ENCODE assay signal across 8 mouse cellular contexts in the genomic region with DNA sequence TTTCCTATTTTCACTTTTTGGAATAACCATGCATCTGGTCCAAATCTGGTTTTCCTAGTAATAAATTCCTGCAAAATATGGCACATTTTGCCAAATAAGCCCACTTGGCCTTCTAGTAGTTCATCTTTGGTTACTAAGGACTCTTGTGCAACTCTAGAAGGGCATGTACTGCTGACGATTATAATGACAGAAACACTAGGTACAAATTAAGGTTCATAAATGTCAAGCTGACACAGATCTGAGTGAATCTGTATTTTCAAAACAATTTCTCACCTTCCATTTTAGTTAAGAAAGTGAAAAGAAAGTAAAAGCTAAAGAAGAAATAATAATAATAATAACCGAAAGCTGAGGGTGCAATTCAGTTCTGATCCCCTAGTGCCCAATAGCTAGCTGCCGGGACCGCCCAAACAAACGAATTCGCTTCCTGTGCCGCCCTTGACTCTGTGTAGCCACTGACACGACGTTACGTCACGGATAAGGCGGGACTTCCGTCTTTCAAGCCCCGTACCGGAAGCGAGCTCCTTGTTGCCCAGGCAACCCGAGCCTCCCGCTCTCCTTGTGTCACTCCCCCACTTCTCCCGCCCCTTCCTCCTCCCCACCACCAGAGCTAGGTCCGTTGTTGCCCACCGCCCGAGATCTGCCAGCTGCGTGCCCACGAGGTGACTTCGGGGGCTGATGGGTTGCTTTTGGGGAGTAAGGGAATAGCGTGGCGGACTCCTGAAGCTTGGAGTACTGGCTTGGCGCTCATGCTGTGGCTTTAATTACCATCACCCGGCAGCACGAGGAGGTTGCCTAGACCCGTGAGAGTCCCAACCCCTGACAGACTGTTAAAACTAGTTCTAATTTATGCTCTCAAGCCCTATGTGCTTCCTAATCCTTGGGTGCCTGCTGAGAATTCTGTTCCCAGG. TPM values are rescaled to one million over a fixed set of nuclear protein-coding genes. Genes with fewer than 3 reads are reported as not detected.
DNase-seq lines count a peak whose midpoint lies in the region; ATAC-seq and TF ChIP-seq lines count a peak whose summit lies in the region.

A gene (plus strand): TSS at position 563 of the 908 bp plus-strand sequence.

- no peak for TF ChIP-seq CTCF in E14TG2a.4 (conservative IDR thresholded peaks at IDR 0.05; ENCODE audit: low read length)
- TF ChIP-seq CTCF in heart, postnatal 0 days (IDR thresholded peaks at IDR 0.05; ENCODE audit: low read depth): peak; percentile 2; the same call in 1 of the 2 replicates
- TF ChIP-seq CTCF in testis, adult 2 months (IDR thresholded peaks at IDR 0.05; ENCODE audit: control insufficient read depth, insufficient read depth, insufficient replicate concordance, low read depth, low read length): no peak

- H3K4me1 ChIP-seq in E14TG2a.4 (replicated peaks; ENCODE audit: low read depth, low read length): peaks cover 8% of the 10 kb centered on the region; the same call in 1 of the 2 replicates
- H3K4me1 ChIP-seq in forebrain, embryonic 12.5 days: peaks cover 14% of the 10 kb centered on the region
- H3K4me1 ChIP-seq in heart, postnatal 0 days (ENCODE audit: control insufficient read depth, insufficient read depth): no peaks in the 10 kb centered on the region
- H3K4me1 ChIP-seq in liver, embryonic 16.5 days (ENCODE audit: control insufficient read depth, low read depth, low read length): peaks cover 6% of the 10 kb centered on the region; the same call in 1 of the 2 replicates
- H3K4me1 ChIP-seq in neural tube, embryonic 13.5 days (replicated peaks): peaks cover 23% of the 10 kb centered on the region
- H3K4me1 ChIP-seq in testis, adult 2 months (ENCODE audit: control insufficient read depth, insufficient read depth, low read length): no peaks in the 10 kb centered on the region

- H3K27ac ChIP-seq in forebrain, embryonic 12.5 days: peak within 1 kb of the TSS; percentile 87
- H3K27ac ChIP-seq in heart, postnatal 0 days (ENCODE audit: low read depth): peak within 1 kb of the TSS; percentile 52; the same call in 1 of the 2 replicates
- peak within 1 kb of the TSS; percentile 47; the same call in 1 of the 2 replicates for H3K27ac ChIP-seq in liver, embryonic 16.5 days (ENCODE audit: low read length)
- H3K27ac ChIP-seq in neural tube, embryonic 13.5 days (replicated peaks): peak within 1 kb of the TSS; percentile 83
- H3K27ac ChIP-seq in testis, adult 2 months (ENCODE audit: control insufficient read depth, insufficient read depth, low read depth, low read length): peak within 1 kb of the TSS; percentile 92

- H3K27me3 ChIP-seq in E14TG2a.4 (ENCODE audit: insufficient read depth, low read length): no peaks in the 10 kb centered on the region
- peaks cover 5% of the 10 kb centered on the region; the same call in 1 of the 2 replicates for H3K27me3 ChIP-seq in forebrain, embryonic 12.5 days
- no peaks in the 10 kb centered on the region for H3K27me3 ChIP-seq in heart, postnatal 0 days (ENCODE audit: control insufficient read depth, insufficient read depth, low read length)
- H3K27me3 ChIP-seq in liver, embryonic 16.5 days (ENCODE audit: control insufficient read depth, insufficient read depth, low read depth, low read length): no peaks in the 10 kb centered on the region
- H3K27me3 ChIP-seq in neural tube, embryonic 13.5 days: 0 out of 2 replicates have a peak, but pooled peaks cover 4% of the 10 kb centered on the region
- no peaks in the 10 kb centered on the region for H3K27me3 ChIP-seq in testis, adult 2 months (ENCODE audit: control insufficient read depth, insufficient read depth, low read length)

- ATAC-seq in forebrain, embryonic 12.5 days (ENCODE audit: low FRiP score): peak; percentile 98
- ATAC-seq in heart, postnatal 0 days (ENCODE audit: insufficient read depth, low read depth): peak; percentile 100
- ATAC-seq in liver, embryonic 16.5 days (ENCODE audit: low read depth): peak; percentile 98
- peak; percentile 97 for ATAC-seq in neural tube, embryonic 13.5 days (ENCODE audit: low read depth)

- peak within 1 kb of the TSS; percentile 83 for H3K4me3 ChIP-seq in E14TG2a.4 (replicated peaks; ENCODE audit: low read length)
- H3K4me3 ChIP-seq in forebrain, embryonic 12.5 days (replicated peaks): peak within 1 kb of the TSS; percentile 47
- peak within 1 kb of the TSS; percentile 66 for H3K4me3 ChIP-seq in heart, postnatal 0 days (ENCODE audit: low read depth, low read length)
- peak within 1 kb of the TSS; percentile 75 for H3K4me3 ChIP-seq in liver, embryonic 16.5 days (ENCODE audit: low read depth, low read length)
- H3K4me3 ChIP-seq in neural tube, embryonic 13.5 days: peak within 1 kb of the TSS; percentile 49
- H3K4me3 ChIP-seq in testis, adult 2 months (ENCODE audit: control insufficient read depth, low read depth, low read length): peak within 1 kb of the TSS; percentile 97

- peak within 1 kb of the TSS; percentile 55 for H3K9ac ChIP-seq in forebrain, embryonic 12.5 days
- peak within 1 kb of the TSS; percentile 55 for H3K9ac ChIP-seq in heart, postnatal 0 days (replicated peaks; ENCODE audit: low read depth, low read length)
- H3K9ac ChIP-seq in liver, embryonic 16.5 days (ENCODE audit: low read depth, low read length): peak within 1 kb of the TSS; percentile 63
- H3K9ac ChIP-seq in neural tube, embryonic 13.5 days: peak within 1 kb of the TSS; percentile 71

- peak; percentile 91 for DNase-seq in c-Kit-positive CD71-positive TER-119-positive erythroid progenitor cells, embryonic 14.5 days (ENCODE audit: low spot score)
- DNase-seq in heart, postnatal 0 days (ENCODE audit: low spot score): peak; percentile 84
- DNase-seq in kidney, postnatal 4 days: peak; percentile 96

- H3K4me2 ChIP-seq in forebrain, embryonic 12.5 days: peak within 1 kb of the TSS; percentile 51
- H3K4me2 ChIP-seq in heart, postnatal 0 days (ENCODE audit: low read depth, low read length): peak within 1 kb of the TSS; percentile 60
- peak within 1 kb of the TSS; percentile 74 for H3K4me2 ChIP-seq in liver, embryonic 16.5 days (ENCODE audit: low read depth, low read length)
- peak within 1 kb of the TSS; percentile 55 for H3K4me2 ChIP-seq in neural tube, embryonic 13.5 days

- no peaks in the 10 kb centered on the region for H3K36me3 ChIP-seq in E14TG2a.4 (ENCODE audit: insufficient read depth, low read length)
- no peaks in the 10 kb centered on the region for H3K36me3 ChIP-seq in forebrain, embryonic 12.5 days (replicated peaks)
- H3K36me3 ChIP-seq in heart, postnatal 0 days (replicated peaks; ENCODE audit: control insufficient read depth, insufficient read depth, low read length): no peaks in the 10 kb centered on the region
- H3K36me3 ChIP-seq in liver, embryonic 16.5 days (ENCODE audit: control insufficient read depth, insufficient read depth): no peaks in the 10 kb centered on the region
- no peaks in the 10 kb centered on the region for H3K36me3 ChIP-seq in neural tube, embryonic 13.5 days
- no peaks in the 10 kb centered on the region for H3K36me3 ChIP-seq in testis, adult 2 months (ENCODE audit: control insufficient read depth, insufficient read depth, low read length)

- 18% methylated on average over 31 of the region's 31 CpGs for WGBS in forebrain, embryonic 12.5 days
- 14% methylated on average over 31 of the region's 31 CpGs for WGBS in heart, postnatal 0 days
- 21% methylated on average over 31 of the region's 31 CpGs for WGBS in liver, embryonic 16.5 days (ENCODE audit: insufficient replicate concordance)
- WGBS in neural tube, embryonic 13.5 days: 15% methylated on average over 30 of the region's 31 CpGs

- no peak for TF ChIP-seq EP300 in heart, postnatal 0 days (IDR thresholded peaks at IDR 0.05; ENCODE audit: low read depth)

- peak; percentile 58; the same call in 1 of the 2 replicates for TF ChIP-seq POLR2A in testis, adult 2 months (IDR thresholded peaks at IDR 0.05; ENCODE audit: control insufficient read depth, low read depth, low read length)

- H3K9me3 ChIP-seq in E14TG2a.4 (ENCODE audit: low read length): no peaks in the 10 kb centered on the region
- H3K9me3 ChIP-seq in forebrain, embryonic 12.5 days: no peaks in the 10 kb centered on the region
- no peaks in the 10 kb centered on the region for H3K9me3 ChIP-seq in heart, postnatal 0 days (replicated peaks; ENCODE audit: control insufficient read depth, low read length)
- no peaks in the 10 kb centered on the region for H3K9me3 ChIP-seq in liver, embryonic 16.5 days (replicated peaks; ENCODE audit: control insufficient read depth, low read length)
- H3K9me3 ChIP-seq in neural tube, embryonic 13.5 days: no peaks in the 10 kb centered on the region

RNA-seq across cellular contexts. Expression of the gene that starts here (rescaled TPM):
- polyA plus RNA-seq in forebrain, embryonic 12.5 days (2016; fragmentation: Nextera tagmentation; extraction: Ambion mirVana): 15.1 and 16.7 TPM in 2 replicates
- 3.5 and 5.6 TPM in 2 replicates for total RNA-seq in heart, postnatal 0 days (2014; rRNA removed; ENCODE audit: low replicate concordance)
- polyA plus RNA-seq in heart, postnatal 0 days (2015; fragmentation: Nextera tagmentation; extraction: Ambion mirVana): 3.2 and 3.8 TPM in 2 replicates
- 3.8 and 4.3 TPM in 2 replicates for polyA plus RNA-seq in liver, embryonic 16.5 days (2015; fragmentation: Nextera tagmentation; extraction: Ambion mirVana)
- polyA plus RNA-seq in neural tube, embryonic 13.5 days (2015; fragmentation: Nextera tagmentation; extraction: Ambion mirVana): 8.1 and 10.8 TPM in 2 replicates
- polyA plus RNA-seq in testis, adult 2 months (2012; rRNA removed): 6.6 and 7.2 TPM in 2 replicates

Comparison
In these comparisons a context has a peak if more than half of its experiments do, and no peak if none do; other contexts are left out.
1. Peak in every context shown above with its lines: DNase-seq, ATAC-seq, H3K4me3 ChIP-seq and H3K27ac ChIP-seq.
2. H3K4me3 ChIP-seq: peak in every context shown above with its lines; median percentile 97 in testis, adult 2 months; 83 in E14TG2a.4; 75 in liver, embryonic 16.5 days; 66 in heart, postnatal 0 days; 49 in neural tube, embryonic 13.5 days; 47 in forebrain, embryonic 12.5 days.